Mouse (Mus musculus) cerebellum, postnatal 14 days (tissue): ENCODE results near the gene Olfr800.

Experiments
- DNase-seq, 2 experiments: peaks; one replicate each; pipeline ENCODE4 v3.0.0; 2021; ENCODE audit warnings: mixed read lengths in 2 of 2

The Olfr800 gene

DNA sequence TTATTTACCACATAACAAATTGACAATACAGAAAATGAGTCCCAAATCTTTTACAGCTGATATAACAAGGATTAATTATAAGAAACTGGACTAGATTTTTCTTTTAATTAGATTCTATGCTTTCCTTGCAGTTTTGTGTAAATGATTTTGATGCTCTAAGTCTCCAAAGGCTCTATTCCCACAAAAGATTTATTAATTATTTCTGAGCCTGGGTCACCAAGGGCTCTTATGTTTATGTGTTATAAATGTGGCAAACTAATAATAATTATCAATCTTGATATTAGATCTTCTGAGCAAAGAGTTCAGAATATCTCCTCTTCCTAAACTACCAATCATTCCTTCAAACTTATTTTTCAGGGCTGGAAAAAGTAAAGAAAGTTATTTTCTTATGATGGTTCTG, at the start of gene Olfr800:
Gene Olfr800, plus strand, starts transcription at position 301 of the 400 bp plus-strand sequence.
- DNase-seq = no peak

DNA sequence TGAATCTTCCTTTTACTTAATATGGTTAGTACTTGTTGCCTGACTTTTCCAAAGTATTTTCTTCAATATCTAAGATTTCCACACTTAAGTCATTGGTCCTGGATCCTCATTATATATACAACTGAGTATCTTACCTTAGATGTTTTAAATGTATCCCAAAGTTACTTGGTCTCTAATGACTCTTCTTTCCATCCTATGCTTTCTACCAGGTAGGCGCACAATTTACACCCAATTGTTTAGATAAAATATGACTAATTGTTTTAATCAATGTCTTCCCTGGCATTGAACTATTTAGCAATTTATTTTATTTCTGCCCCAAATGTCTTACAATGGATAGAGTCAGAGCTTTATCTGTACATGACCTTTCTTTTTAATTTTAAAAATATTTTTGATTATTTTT, 45.0 kb upstream of the Olfr800 start, which contains the start of gene Olfr796:
Gene Olfr796, minus strand, starts transcription at position 101 of the 400 bp plus-strand sequence.
- no peak for DNase-seq

DNA sequence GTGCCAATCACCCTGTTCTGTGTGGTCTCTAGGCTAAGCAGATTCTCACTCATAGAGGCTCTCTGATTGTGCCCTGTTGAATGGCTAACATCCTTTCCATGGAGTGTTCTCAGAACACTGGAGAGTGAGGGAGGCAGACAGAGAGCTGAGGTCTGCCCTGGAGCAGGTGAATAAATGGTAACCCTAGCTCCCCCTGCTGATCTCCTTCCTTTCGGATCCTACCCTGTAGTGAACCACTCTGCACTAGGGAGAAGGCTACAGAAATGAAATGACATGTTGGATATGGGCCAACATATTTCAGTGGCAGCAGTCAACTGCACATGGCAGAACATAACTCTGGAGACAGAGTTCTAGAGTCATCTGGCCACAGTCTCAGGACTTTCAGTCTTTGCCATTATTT, 35.8 kb upstream of the Olfr800 start:
- DNase-seq = no peak

DNA sequence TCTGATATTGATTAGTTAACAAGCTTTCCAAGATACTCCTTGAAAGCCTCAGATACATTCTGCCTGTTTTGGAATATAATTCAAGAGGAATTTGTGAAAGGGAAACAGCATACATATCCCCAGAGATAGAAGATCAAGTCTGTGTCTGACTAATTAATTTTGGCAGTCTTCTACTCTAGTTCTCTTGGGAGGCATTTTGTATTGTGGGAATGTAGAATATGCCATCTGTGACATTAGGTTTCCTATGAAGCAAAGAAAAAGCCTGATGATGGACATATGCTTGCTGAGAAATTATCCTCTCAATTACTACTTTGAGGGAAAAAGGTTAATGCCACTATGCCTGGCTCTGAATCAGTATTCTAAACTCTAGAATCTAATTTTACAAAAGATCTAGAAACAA, 34.2 kb upstream of the Olfr800 start:
- no peak for DNase-seq

DNA sequence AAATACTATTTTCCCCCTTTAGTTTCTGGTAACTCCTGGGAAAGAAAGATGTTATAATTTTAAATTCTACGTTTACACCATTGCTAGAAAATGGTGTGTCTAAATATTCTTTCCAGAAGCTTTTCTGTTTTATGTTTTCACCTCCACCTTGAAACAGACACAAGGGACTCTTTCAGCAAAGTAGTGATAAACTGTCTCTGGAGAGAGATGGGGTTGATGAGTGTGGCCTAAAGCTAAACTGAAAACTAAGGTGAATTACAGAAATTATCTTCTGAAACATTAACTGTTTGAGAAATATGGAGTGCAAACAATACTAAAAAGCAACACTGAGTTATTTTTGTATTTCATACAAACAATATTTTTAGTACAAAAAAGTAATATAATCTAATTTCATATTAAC, 29.7 kb upstream of the Olfr800 start, which contains the start of gene Olfr798:
Gene Olfr798, minus strand, starts transcription at position 101 of the 400 bp plus-strand sequence.
- no peak for DNase-seq

DNA sequence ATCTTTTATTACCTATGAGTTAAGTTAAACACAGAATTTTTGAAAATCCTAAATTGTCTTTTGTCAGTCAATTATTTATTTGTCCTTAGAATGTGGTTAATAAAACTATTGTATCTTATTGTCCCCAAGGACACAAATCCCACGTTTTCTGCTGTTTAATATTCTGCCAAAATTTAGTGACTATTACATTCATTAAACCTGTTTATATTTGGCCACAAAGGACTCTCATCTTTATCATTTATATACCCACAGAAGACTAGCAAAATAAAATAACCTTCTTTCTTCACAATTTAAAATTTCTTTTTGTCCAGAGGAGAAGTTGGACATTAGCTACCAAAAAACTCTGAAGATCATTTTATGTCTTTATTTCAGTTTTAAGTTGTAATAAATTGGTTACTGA, 20.3 kb upstream of the Olfr800 start, which contains the start of gene Olfr799:
Gene Olfr799, plus strand, starts transcription at position 301 of the 400 bp plus-strand sequence.
- no peak for DNase-seq

DNA sequence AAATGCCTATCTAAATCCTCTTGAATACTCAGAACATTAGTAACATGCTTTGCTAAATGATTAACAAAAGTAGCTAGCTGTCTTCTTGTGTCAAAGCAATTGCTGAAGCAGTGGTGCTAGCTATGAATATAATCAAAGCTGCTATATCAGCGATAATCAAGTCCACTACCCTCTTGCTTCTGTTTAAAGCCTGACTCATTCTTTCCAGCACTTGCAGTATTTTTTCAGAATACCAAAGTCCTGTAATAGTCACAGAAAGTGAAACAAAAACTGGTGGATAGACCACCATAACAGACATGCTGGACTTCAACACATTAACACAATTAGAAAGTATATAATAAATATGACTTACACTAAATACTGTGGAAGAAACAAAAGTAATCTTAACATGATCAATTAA, 5.7 kb upstream of the Olfr800 start:
- no peak for DNase-seq

DNA sequence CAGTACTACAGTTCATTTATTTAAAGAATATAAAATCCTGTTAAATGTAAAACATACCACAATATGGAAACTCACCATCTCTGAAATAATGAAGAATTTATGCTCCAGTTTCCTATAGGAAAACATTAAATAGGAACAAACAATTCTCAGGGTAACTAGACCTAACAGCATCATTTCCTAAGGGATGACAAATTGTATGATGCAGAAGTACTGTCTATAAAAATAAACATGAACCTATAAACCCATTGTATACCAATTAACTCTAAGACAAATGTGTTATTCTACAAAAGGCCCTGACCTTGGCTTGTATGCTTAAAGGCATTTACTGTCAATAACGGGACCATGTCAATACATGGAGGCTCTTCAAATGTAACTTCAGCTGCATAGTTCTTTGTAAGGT, 16.3 kb downstream of the Olfr800 start, which contains the start of gene Olfr801:
Gene Olfr801, minus strand, starts transcription at position 101 of the 400 bp plus-strand sequence.
- no peak for DNase-seq

DNA sequence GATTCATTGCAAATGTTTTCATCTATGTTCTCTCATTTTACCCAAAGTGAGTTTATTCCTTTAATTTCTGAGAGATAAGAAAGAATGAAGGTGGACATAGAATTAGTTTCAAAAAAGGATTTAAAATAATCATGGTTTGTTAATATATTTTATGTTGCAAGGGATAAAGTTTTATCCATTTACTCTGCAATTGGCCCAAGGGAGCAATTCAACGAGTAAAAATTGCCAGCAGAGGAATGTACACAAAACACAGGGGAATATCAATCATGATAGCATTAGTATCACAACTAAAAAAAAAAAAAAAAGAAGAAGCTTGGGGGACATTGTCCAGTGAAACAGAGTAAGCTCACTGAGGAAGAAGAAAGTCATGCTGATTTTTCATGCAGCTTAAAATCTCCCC, 30.6 kb downstream of the Olfr800 start, which contains the start of gene Olfr802:
Gene Olfr802, minus strand, starts transcription at position 101 of the 400 bp plus-strand sequence.
- no peak for DNase-seq

DNA sequence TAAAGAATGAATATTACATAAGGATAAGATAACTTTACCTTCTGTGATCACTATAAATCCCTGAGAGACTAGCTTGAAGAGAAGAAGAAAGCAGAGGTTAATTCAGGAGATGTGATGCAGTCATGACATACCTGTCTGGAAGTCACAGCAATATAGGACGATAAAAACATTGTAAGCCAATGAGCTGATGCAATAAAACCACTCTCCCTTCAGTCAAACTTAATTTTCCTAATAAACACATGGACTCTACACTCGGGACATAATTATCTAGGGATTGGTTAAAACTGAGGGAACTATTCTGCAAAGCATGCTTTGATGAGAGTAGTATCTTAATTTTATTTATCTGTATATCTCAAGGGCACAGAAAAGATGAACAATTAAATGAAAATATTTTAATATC, 36.7 kb downstream of the Olfr800 start, which contains the start of gene Olfr803:
Gene Olfr803, minus strand, starts transcription at position 101 of the 400 bp plus-strand sequence.
- DNase-seq = no peak

DNA sequence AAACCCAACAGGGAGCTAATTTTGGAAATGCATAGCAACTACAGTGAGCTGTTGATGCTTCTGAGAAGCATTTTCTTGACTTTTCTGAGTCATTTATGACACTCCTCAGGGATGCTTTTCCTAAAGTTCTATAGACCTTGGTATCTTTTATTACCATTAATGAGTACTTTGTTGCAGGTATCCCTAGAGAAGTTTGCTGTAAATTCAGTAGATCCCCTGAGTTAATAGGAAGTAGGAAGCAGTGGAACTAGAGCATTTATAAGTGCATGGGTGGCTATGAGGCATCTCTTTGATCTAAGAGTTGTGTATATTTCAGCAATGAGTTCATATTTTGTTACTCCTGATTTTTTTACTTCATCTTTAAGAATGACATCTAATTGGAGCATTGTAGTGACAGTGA, 45.4 kb downstream of the Olfr800 start, which contains the start of gene Olfr804:
Gene Olfr804, plus strand, starts transcription at position 301 of the 400 bp plus-strand sequence.
- DNase-seq = no peak
